Comparison of ENCODE assay signal across 9 mouse cellular contexts in genomic region chr1:93802771-93803170, GRCm38 (mm10). TPM values are rescaled to one million over a fixed set of nuclear protein-coding genes. Genes with fewer than 3 reads are reported as not detected.
DNase-seq lines count a peak whose midpoint lies in the region; ATAC-seq and TF ChIP-seq lines count a peak whose summit lies in the region.
"Had no signal": no experiment of that assay in that cellular context is flagged by ENCODE, and none has a peak within 500 bp of the region (broad histone marks: within the 10 kb centered on the region; RNA-seq: fewer than 3 reads in every experiment).

No protein-coding gene starts in this region.

- peak overlapping the region; percentile 8 to 80 (median 57) for H3K4me3 ChIP-seq in CH12.LX (replicated peaks in 1 of 3; ENCODE audit: low read depth in 2 of 3, low read length in 2 of 3, poor library complexity in 1 of 3)
- no peak overlapping the region for H3K4me3 ChIP-seq in forebrain, embryonic 16.5 days (replicated peaks; ENCODE audit: low read length)
- peak overlapping the region; percentile 87; the same call in 1 of the 2 replicates for H3K4me3 ChIP-seq in liver, embryonic 16.5 days (ENCODE audit: low read depth, low read length)

- WGBS in forebrain, embryonic 16.5 days, result 85% methylated on average over 5 of the region's 5 CpGs
- WGBS in liver, embryonic 16.5 days (ENCODE audit: insufficient replicate concordance), result 47% methylated on average over 5 of the region's 5 CpGs

- TF ChIP-seq EP300 in CH12.LX (IDR thresholded peaks at IDR 0.05; ENCODE audit: low read length), result 0 out of 2 replicates have a peak, but pooled peaks have one; percentile 8

- peak; percentile 56 for DNase-seq in cerebellum, adult 9-10 months
- DNase-seq in cerebellum, postnatal 36 days, result no peak
- DNase-seq in CH12.LX (ENCODE audit: extremely low read depth), result no peak
- no peak for DNase-seq in urinary bladder, postnatal 25 days (ENCODE audit: low spot score)
- no peak for DNase-seq in thymus, postnatal 25 days
- DNase-seq: cerebellum, postnatal 14 days had no signal

- no peaks in the 10 kb centered on the region for H3K9me3 ChIP-seq in CH12.LX (replicated peaks; ENCODE audit: low read length)
- H3K9me3 ChIP-seq in forebrain, embryonic 16.5 days (ENCODE audit: control insufficient read depth, low read length), result no peaks in the 10 kb centered on the region
- H3K9me3 ChIP-seq in liver, embryonic 16.5 days (replicated peaks; ENCODE audit: control insufficient read depth, low read length), result no peaks in the 10 kb centered on the region

- peaks cover 30% of the 10 kb centered on the region for H3K79me2 ChIP-seq in CH12.LX (replicated peaks; ENCODE audit: control insufficient read depth, extremely low read depth, insufficient read depth, poor library complexity, severe bottlenecking)

- H3K36me3 ChIP-seq in CH12.LX (replicated peaks in 1 of 2; ENCODE audit: control insufficient read depth in 1 of 2, insufficient read depth in 1 of 2, low read length in 1 of 2), result peaks cover 30 to 51% of the 10 kb centered on the region in 2 experiments
- peaks cover 6% of the 10 kb centered on the region for H3K36me3 ChIP-seq in forebrain, embryonic 16.5 days (ENCODE audit: control insufficient read depth, insufficient read depth)
- H3K36me3 ChIP-seq in liver, embryonic 16.5 days (ENCODE audit: control insufficient read depth, insufficient read depth), result peaks cover 14% of the 10 kb centered on the region

- no peak for ATAC-seq in forebrain, embryonic 16.5 days
- ATAC-seq in liver, embryonic 16.5 days (ENCODE audit: low read depth), result no peak
- no peak for ATAC-seq in frontal cortex, adult (ENCODE audit: low TSS enrichment)

- no peak for TF ChIP-seq CTCF in CH12.LX (conservative IDR thresholded peaks at IDR 0.05 in 1 of 2, IDR thresholded peaks at IDR 0.05 in 1 of 2; ENCODE audit: low read depth in 2 of 2, low read length in 2 of 2)

- peak overlapping the region; percentile 84 for H3K9ac ChIP-seq in CH12.LX (ENCODE audit: insufficient read depth, low read depth)
- H3K9ac ChIP-seq in forebrain, embryonic 16.5 days (replicated peaks; ENCODE audit: low read depth, low read length), result no peak overlapping the region
- peak overlapping the region; percentile 83 for H3K9ac ChIP-seq in liver, embryonic 16.5 days (ENCODE audit: low read depth, low read length)

- peaks cover 12 to 50% of the 10 kb centered on the region in 2 experiments; a peak in 3 of 4 replicates for H3K4me1 ChIP-seq in CH12.LX (ENCODE audit: control insufficient read depth in 1 of 2, insufficient read depth in 2 of 2)
- H3K4me1 ChIP-seq in forebrain, embryonic 16.5 days (replicated peaks; ENCODE audit: control insufficient read depth, insufficient read depth, low read length), result peaks cover 22% of the 10 kb centered on the region
- H3K4me1 ChIP-seq in liver, embryonic 16.5 days (ENCODE audit: control insufficient read depth, low read depth, low read length), result peaks cover 41% of the 10 kb centered on the region

- dilution Hi-C loops in CH12.LX (cut with MboI; ENCODE audit: extremely low pct_ligation_motif_present, extremely low pct_unique_long_range_greater_than_20kb, low sequenced_read_pairs), result no loop called here

- in situ Hi-C loops in CH12.LX (cut with MboI; ENCODE audit: low pct_ligation_motif_present, low pct_unique_long_range_greater_than_20kb, low sequenced_read_pairs), result no loop called here

- peak overlapping the region; percentile 68 for H3K27ac ChIP-seq in CH12.LX (ENCODE audit: insufficient read depth, low read depth)
- no peak overlapping the region for H3K27ac ChIP-seq in forebrain, embryonic 16.5 days (ENCODE audit: low read length)
- peak overlapping the region; percentile 99 for H3K27ac ChIP-seq in liver, embryonic 16.5 days (ENCODE audit: low read length)

- TF ChIP-seq POLR2A in CH12.LX (IDR thresholded peaks at IDR 0.05; ENCODE audit: low read depth, low read length), result no peak

- TF ChIP-seq RAD21 in CH12.LX (IDR thresholded peaks at IDR 0.05; ENCODE audit: low read depth, low read length), result no peak

- no peaks in the 10 kb centered on the region for H3K27me3 ChIP-seq in CH12.LX (replicated peaks)
- no peaks in the 10 kb centered on the region for H3K27me3 ChIP-seq in forebrain, embryonic 16.5 days (replicated peaks; ENCODE audit: control insufficient read depth, insufficient read depth, low read length)
- no peaks in the 10 kb centered on the region for H3K27me3 ChIP-seq in liver, embryonic 16.5 days (ENCODE audit: control insufficient read depth, insufficient read depth, low read depth, low read length)

- peak overlapping the region; percentile 99 for H3K4me2 ChIP-seq in CH12.LX (ENCODE audit: insufficient read depth, low read depth, poor library complexity, severe bottlenecking)
- peak overlapping the region; percentile 92 for H3K4me2 ChIP-seq in forebrain, embryonic 16.5 days (ENCODE audit: low read length)
- H3K4me2 ChIP-seq in liver, embryonic 16.5 days (ENCODE audit: low read depth, low read length), result peak overlapping the region; percentile 98

TF ChIP-seq in CH12.LX, 34 proteins besides CTCF, POLR2A, EP300 and RAD21:
- TF ChIP-seq POLR2AphosphoS2 (IDR thresholded peaks at IDR 0.05; ENCODE audit: low read depth, low read length), result no peak
- no peak for TF ChIP-seq BHLHE40 (IDR thresholded peaks at IDR 0.05; ENCODE audit: low read depth, low read length)
- no peak for TF ChIP-seq ZKSCAN1 (IDR thresholded peaks at IDR 0.05; ENCODE audit: borderline replicate concordance, low read depth, low read length)
- TF ChIP-seq KAT2A (IDR thresholded peaks at IDR 0.05; ENCODE audit: insufficient replicate concordance, low read length), result 0 out of 2 replicates have a peak, but pooled peaks have one; percentile 15
- TF ChIP-seq ZMIZ1 (IDR thresholded peaks at IDR 0.05; ENCODE audit: low read depth, low read length), result no peak
- TF ChIP-seq USF1 (IDR thresholded peaks at IDR 0.05; ENCODE audit: low read depth, low read length), result no peak
- no peak for TF ChIP-seq ETS1 (conservative IDR thresholded peaks at IDR 0.05; ENCODE audit: low read depth, low read length)
- no peak for TF ChIP-seq MAX (IDR thresholded peaks at IDR 0.05; ENCODE audit: low read length)
- TF ChIP-seq CHD2 (IDR thresholded peaks at IDR 0.05; ENCODE audit: low read length), result no peak

RNA-seq across cellular contexts. Expression of gene Ing5, which starts 1.0 kb away (rescaled TPM):
- total RNA-seq in CH12.LX (2012; rRNA removed) (13.7 and 16.9 TPM in 2 replicates), CH12.LX (2014; rRNA removed) (16.2 and 16.3 TPM in 2 replicates)
- polyA plus RNA-seq in CH12.LX (2012; ENCODE audit: insufficient read length, low read depth), result 18.7 and 24.6 TPM in 2 replicates
- 11.9 and 12.3 TPM in 2 replicates for polyA plus RNA-seq in forebrain, embryonic 16.5 days (2015; fragmentation: Nextera tagmentation; extraction: Ambion mirVana)
- 8.6 and 9.1 TPM in 2 replicates for polyA plus RNA-seq in liver, embryonic 16.5 days (2015; fragmentation: Nextera tagmentation; extraction: Ambion mirVana)

RNA-seq across cellular contexts. Expression of gene Dtymk, which starts 1.0 kb away (rescaled TPM):
- 168 and 204 TPM in 2 replicates for total RNA-seq in CH12.LX (2012; rRNA removed)
- total RNA-seq in CH12.LX (2014; rRNA removed), result 278 and 286 TPM in 2 replicates
- 196 TPM in 2 replicates for polyA plus RNA-seq in CH12.LX (2012; ENCODE audit: insufficient read length, low read depth)
- polyA plus RNA-seq in forebrain, embryonic 16.5 days (2015; fragmentation: Nextera tagmentation; extraction: Ambion mirVana), result 180 and 189 TPM in 2 replicates
- 95.9 and 110 TPM in 2 replicates for polyA plus RNA-seq in liver, embryonic 16.5 days (2015; fragmentation: Nextera tagmentation; extraction: Ambion mirVana)

RNA-seq across cellular contexts. Expression of gene D2hgdh, which starts 21.9 kb away (rescaled TPM):
- total RNA-seq in CH12.LX (2012; rRNA removed) (12.1 and 14.3 TPM in 2 replicates), CH12.LX (2014; rRNA removed) (10.3 and 13.1 TPM in 2 replicates)
- 10.2 and 11.1 TPM in 2 replicates for polyA plus RNA-seq in CH12.LX (2012; ENCODE audit: insufficient read length, low read depth)
- 17.2 and 19.5 TPM in 2 replicates for polyA plus RNA-seq in forebrain, embryonic 16.5 days (2015; fragmentation: Nextera tagmentation; extraction: Ambion mirVana)
- 5.6 and 6.9 TPM in 2 replicates for polyA plus RNA-seq in liver, embryonic 16.5 days (2015; fragmentation: Nextera tagmentation; extraction: Ambion mirVana)

RNA-seq across cellular contexts. Expression of gene Thap4, which starts 48.1 kb away (rescaled TPM):
- total RNA-seq in CH12.LX (2012; rRNA removed), result 45.3 and 50.2 TPM in 2 replicates
- 32.4 and 35.8 TPM in 2 replicates for total RNA-seq in CH12.LX (2014; rRNA removed)
- 52.4 and 53.0 TPM in 2 replicates for polyA plus RNA-seq in CH12.LX (2012; ENCODE audit: insufficient read length, low read depth)
- polyA plus RNA-seq in forebrain, embryonic 16.5 days (2015; fragmentation: Nextera tagmentation; extraction: Ambion mirVana), result 47.5 and 50.2 TPM in 2 replicates
- 10.6 and 11.9 TPM in 2 replicates for polyA plus RNA-seq in liver, embryonic 16.5 days (2015; fragmentation: Nextera tagmentation; extraction: Ambion mirVana)

RNA-seq across cellular contexts. Expression of gene Atg4b, which starts 51.5 kb away (rescaled TPM):
- total RNA-seq in CH12.LX (2012; rRNA removed) (20.1 and 24.7 TPM in 2 replicates), CH12.LX (2014; rRNA removed) (21.4 and 29.3 TPM in 2 replicates)
- polyA plus RNA-seq in CH12.LX (2012; ENCODE audit: insufficient read length, low read depth), result 55.1 and 57.2 TPM in 2 replicates
- 104 and 108 TPM in 2 replicates for polyA plus RNA-seq in forebrain, embryonic 16.5 days (2015; fragmentation: Nextera tagmentation; extraction: Ambion mirVana)
- 60.2 and 63.0 TPM in 2 replicates for polyA plus RNA-seq in liver, embryonic 16.5 days (2015; fragmentation: Nextera tagmentation; extraction: Ambion mirVana)
